Mouse (Mus musculus) E14TG2a.4 (cell line): ENCODE measurements around the gene Xpo4.

Source experiments
- CTCF ChIP-seq: conservative IDR thresholded peaks from 2 replicates; pipeline ENCODE4 v1.5.1; 2014; ENCODE audit warnings: low read length
- NANOG ChIP-seq: IDR thresholded peaks from 2 replicates; pipeline ENCODE4 v1.6.1; 2014; ENCODE audit warnings: borderline replicate concordance, low read length, mixed read lengths
- POU5F1 ChIP-seq: IDR thresholded peaks from 2 replicates; pipeline ENCODE4 v1.6.1; 2014; ENCODE audit warnings: low read length, borderline replicate concordance

GRCm38 (mm10) chr14:57529086-57529785, 136.0 kb downstream of the Xpo4 start:
- no peak for TF ChIP-seq CTCF
- TF ChIP-seq POU5F1, result no peak
- TF ChIP-seq NANOG, result no peak; the same call in 1 of the 2 replicates
